Mouse (Mus musculus) olfactory bulb, adult 2 months (tissue): Measurements from ENCODE around the gene Senp2. TPM values are rescaled to one million over a fixed set of nuclear protein-coding genes. Genes with fewer than 3 reads are reported as not detected.
"Not testable (repeated sequence)": the region's sequence is repeated elsewhere in the genome, so short reads cannot be mapped to it uniquely, and the experiment has no call there.

Experiments used
- H3K27ac ChIP-seq: fragments of 200-500 bp; 2 replicates; pipeline ENCODE4 v1.5.1; 2012; ENCODE audit warnings: low read depth, low read length; ENCODE audit not compliant: insufficient read depth
- H3K4me1 ChIP-seq: fragments of 200-500 bp; 2 replicates; pipeline ENCODE4 v1.6.1; 2012; ENCODE audit warnings: low read length; ENCODE audit not compliant: control insufficient read depth, insufficient read depth
- H3K4me3 ChIP-seq: fragments of 200-500 bp; 2 replicates; pipeline ENCODE4 v1.5.1; 2012; ENCODE audit warnings: mild to moderate bottlenecking, low read depth, low read length, moderate library complexity; ENCODE audit not compliant: insufficient read depth
- CTCF ChIP-seq: fragments of 200-500 bp; IDR thresholded peaks from 2 replicates; pipeline ENCODE4 v1.5.1; 2012; ENCODE audit warnings: low read depth, mild to moderate bottlenecking, low read length, moderate library complexity; ENCODE audit not compliant: insufficient read depth
- POLR2A ChIP-seq: fragments of 200-500 bp; IDR thresholded peaks from 2 replicates; pipeline ENCODE4 v1.6.1; 2012; ENCODE audit warnings: mild to moderate bottlenecking, low read depth, low read length, moderate library complexity; ENCODE audit not compliant: insufficient read depth
- WGBS: fragments of 180-500 bp; shearing (Covaris S2); methylation state at CpG from one replicate; pipeline ENCODE4 v1.1.7; 2018; 5-methylcytosine and 5-hydroxymethylcytosine counted together
- polyA plus RNA-seq: library from polyadenylated mRNA; stranded (reverse); fragments of >200 nt; gene quantifications from 2 replicates; pipeline ENCODE4 v1.2.4, GENCODE M21; 2012; ENCODE audit warnings: low replicate concordance; ENCODE audit not compliant: missing spikeins, insufficient read depth, insufficient read length

The Senp2 gene
- polyA plus RNA-seq, 1 experiment: 137 TPM

DNA sequence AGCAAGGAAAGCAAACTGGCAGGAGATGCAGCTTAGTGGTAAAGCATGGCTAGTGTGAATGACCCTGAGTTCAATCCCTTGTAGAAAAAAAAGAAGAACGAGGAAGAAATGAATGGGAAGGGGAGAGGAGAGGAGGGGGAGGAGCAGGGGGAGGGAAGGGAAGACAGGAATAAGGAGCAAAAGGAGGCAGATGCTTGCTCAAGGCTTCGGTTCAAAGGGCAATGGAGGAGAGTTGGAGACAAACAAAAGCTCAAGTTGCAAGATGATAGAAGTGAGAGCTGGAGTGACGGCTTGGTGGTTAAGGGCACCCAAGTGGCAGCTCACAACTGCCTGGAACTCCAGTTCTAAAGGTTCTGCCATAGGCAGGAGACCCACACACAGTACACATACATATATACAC lies 23.1 kb upstream of the Senp2 start:
- no peak overlapping the region for H3K4me3 ChIP-seq
- TF ChIP-seq POLR2A (no peak), CTCF (no peak)
- H3K27ac ChIP-seq: no peak overlapping the region
- H3K4me1 ChIP-seq: no peaks in the 10 kb centered on the region
- 62% methylated on average over 3 of the region's 3 CpGs for WGBS

DNA sequence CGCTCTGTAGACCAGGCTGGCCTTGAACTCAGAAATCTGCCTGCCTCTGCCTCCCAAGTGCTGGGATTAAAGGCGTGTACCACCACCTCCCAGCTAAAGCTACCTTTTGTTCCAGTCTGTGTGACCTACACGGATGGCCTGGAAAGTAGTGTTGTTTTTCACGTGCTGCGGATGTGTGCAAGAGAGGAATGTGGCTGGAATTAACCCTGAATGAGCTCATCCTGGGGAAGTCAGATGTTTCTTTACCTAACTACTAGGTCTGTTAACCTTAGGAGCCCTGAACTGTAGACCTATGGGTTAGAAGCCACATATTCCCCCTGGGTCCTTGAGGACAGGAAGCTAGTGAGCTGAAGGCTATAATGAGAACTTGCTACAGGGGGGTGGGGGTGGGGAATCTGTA lies 21.3 kb upstream of the Senp2 start:
- no peak overlapping the region for H3K27ac ChIP-seq
- WGBS: 79% methylated on average over 5 of the region's 5 CpGs
- H3K4me3 ChIP-seq: no peak overlapping the region
- TF ChIP-seq POLR2A: no peak
- TF ChIP-seq CTCF: no peak
- no peaks in the 10 kb centered on the region for H3K4me1 ChIP-seq

DNA sequence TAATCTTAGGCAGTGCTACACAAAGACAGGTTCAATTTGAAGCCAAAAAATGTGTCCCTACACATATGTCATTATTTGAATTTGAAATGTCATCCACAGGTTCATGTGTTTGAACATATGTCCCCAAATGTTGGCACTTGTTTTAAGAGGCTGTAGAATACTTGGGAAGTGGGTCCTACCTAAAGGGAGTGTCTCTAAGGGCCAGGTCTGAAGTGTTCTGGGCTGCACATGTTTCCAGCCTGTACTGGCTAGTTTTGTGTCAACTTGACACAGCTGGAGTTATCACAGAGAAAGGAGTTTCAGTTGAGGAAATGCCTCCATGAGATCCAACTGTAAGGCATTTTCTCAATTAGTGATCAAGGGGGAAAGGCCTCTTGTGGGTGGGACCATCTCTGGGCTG lies 18.4 kb upstream of the Senp2 start:
- H3K27ac ChIP-seq, H3K4me1 ChIP-seq: not testable (repeated sequence)

GRCm38 (mm10) chr16:21991774-21992173 lies 17.5 kb upstream of the Senp2 start:
- Histone ChIP-seq H3K4me3 (no peak overlapping the region), H3K4me1 (peaks cover 4% of the 10 kb centered on the region), H3K27ac (no peak overlapping the region)
- 87% methylated on average over 2 of the region's 2 CpGs for WGBS
- TF ChIP-seq CTCF (no peak), POLR2A (no peak)

More for the DNA sequence above, 18.4 kb upstream of the Senp2 start:
- H3K4me3 ChIP-seq: not testable (repeated sequence)

- TF ChIP-seq CTCF (no peak), POLR2A (no peak)
- Histone ChIP-seq H3K4me3 (no peak within 1 kb of the TSS), H3K27ac (no peak within 1 kb of the TSS), H3K4me1 (peaks cover 4% of the 10 kb centered on the region)
- WGBS: 6% methylated on average over 16 of the region's 16 CpGs
These were observed 14.0 kb upstream of the Senp2 start, which contains the start of gene Liph for GRCm38 (mm10) chr16:21995304-21995703. TSS of gene Liph (minus strand) at chr16:21995663.

DNA sequence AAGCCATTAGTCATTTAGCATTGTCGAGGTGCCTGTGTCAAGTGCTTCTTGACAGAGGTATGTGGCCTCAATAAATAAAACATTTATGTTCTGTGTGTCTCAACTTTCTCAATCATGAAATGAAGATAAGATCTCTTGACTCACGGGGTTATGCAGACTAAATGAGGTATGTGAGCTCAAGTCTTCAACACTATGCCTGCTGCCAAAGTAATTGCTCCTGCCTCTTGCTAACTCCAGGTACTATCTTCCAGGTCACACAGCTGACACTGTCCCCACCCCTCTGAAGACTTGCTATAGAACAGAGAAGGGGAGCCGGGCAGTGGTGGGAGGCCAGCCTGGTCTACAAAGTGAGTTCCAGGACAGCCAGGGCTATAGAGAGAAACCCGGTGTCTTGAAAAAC lies 12.9 kb upstream of the Senp2 start:
- TF ChIP-seq POLR2A (no peak), CTCF (no peak)
- Histone ChIP-seq H3K4me1 (peaks cover 4% of the 10 kb centered on the region), H3K4me3 (no peak overlapping the region), H3K27ac (no peak overlapping the region)
- WGBS: 81% methylated on average over 4 of the region's 4 CpGs

- Histone ChIP-seq H3K4me3 (no peak overlapping the region), H3K4me1 (peaks cover 4% of the 10 kb centered on the region), H3K27ac (no peak overlapping the region)
- 77% methylated on average over 5 of the region's 5 CpGs for WGBS
- TF ChIP-seq CTCF: no peak
These were observed 12.2 kb upstream of the Senp2 start for GRCm38 (mm10) chr16:21996881-21997641.

GRCm38 (mm10) chr16:21998061-21998460 lies 11.2 kb upstream of the Senp2 start:
- no peak overlapping the region for H3K27ac ChIP-seq
- WGBS: 55% methylated on average over 5 of the region's 5 CpGs
- H3K4me1 ChIP-seq: peaks cover 4% of the 10 kb centered on the region
- H3K4me3 ChIP-seq: no peak overlapping the region
- TF ChIP-seq CTCF: no peak
- TF ChIP-seq POLR2A: no peak

DNA sequence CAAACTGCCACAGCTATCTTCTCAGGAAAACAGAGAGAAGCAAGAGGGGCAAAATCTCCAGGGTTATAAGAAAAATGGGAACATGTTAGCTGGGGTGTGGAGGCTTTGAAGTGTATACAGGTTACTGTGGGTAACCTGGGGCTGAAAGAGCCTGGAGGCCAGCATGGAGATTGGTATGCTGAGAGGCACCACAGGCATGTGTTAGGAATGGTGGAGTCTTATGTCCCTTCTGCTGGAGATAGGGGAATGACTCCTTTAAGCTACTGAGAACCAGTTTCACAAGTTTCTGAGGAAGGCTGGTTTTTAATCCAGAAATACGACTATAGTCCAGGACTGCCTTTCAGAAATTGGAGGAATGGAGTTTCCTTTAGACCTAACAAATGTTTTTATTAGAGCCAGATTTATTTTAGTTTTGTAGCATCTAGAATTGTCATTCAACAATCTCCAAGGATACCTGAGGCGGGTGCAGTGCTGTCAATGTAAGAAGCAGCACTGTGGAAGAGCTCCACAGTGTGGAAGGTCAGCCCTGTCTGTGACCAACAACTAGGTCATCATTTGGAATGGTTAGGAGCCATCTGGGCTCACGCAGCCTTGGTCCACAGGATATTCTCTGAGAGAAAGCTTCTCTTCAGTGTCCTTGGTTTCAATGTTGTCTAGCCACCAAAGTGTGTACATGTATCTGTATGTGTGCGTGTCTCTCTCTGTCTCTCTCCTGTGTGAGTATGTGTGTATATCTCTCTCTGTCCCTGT lies 9.2 kb upstream of the Senp2 start:
- H3K4me3 ChIP-seq: no peak overlapping the region
- TF ChIP-seq POLR2A (no peak), CTCF (no peak)
- 84% methylated on average over 4 of the region's 4 CpGs for WGBS
- H3K4me1 ChIP-seq: peaks cover 3% of the 10 kb centered on the region
- H3K27ac ChIP-seq: no peak overlapping the region
